Mouse (Mus musculus) limb, embryonic 10.5 days (tissue): ENCODE results near the gene Kcnk2. TPM values are rescaled to one million over a fixed set of nuclear protein-coding genes. Genes with fewer than 3 reads are reported as not detected.

ENCODE experiments used
- DNase-seq: peaks from one replicate; pipeline ENCODE4 v3.0.0-alpha.2; 2017; ENCODE audit warnings: low spot score
- H3K27ac ChIP-seq: fragments of 300-500 bp; sonication (generic); 2 replicates; pipeline ENCODE4 v1.5.1; 2016; ENCODE audit warnings: mild to moderate bottlenecking
- H3K27me3 ChIP-seq: fragments of 300-500 bp; sonication (generic); 2 replicates; pipeline ENCODE4 v1.6.1; 2016; ENCODE audit warnings: low read depth, mild to moderate bottlenecking; ENCODE audit not compliant: poor library complexity, severe bottlenecking
- H3K36me3 ChIP-seq: fragments of 300-500 bp; sonication (generic); 2 replicates; pipeline ENCODE4 v1.6.1; 2016; ENCODE audit warnings: mild to moderate bottlenecking, moderate library complexity
- H3K4me1 ChIP-seq: fragments of 300-500 bp; sonication (generic); 2 replicates; pipeline ENCODE4 v1.6.1; 2016
- H3K4me3 ChIP-seq: fragments of 300-500 bp; sonication (generic); 2 replicates; pipeline ENCODE4 v1.5.1; 2016; ENCODE audit warnings: mild to moderate bottlenecking, moderate library complexity
- H3K9me3 ChIP-seq: fragments of 300-500 bp; sonication (generic); replicated peaks from 2 replicates; pipeline ENCODE4 v1.6.1; 2016; ENCODE audit warnings: mild to moderate bottlenecking
- WGBS: fragments of 180-500 bp; shearing (Covaris S2); methylation state at CpG from one replicate; pipeline ENCODE4 v1.1.7; 2016; 5-methylcytosine and 5-hydroxymethylcytosine counted together
- microRNA-seq: library from miRNA; unstranded; fragments of <30 nt; microRNA quantifications from one replicate; pipeline ENCODE4, GENCODE M21; 2017
- polyA plus RNA-seq: library from polyadenylated mRNA; unstranded; fragments of >200 nt; fragmentation: Nextera tagmentation; extraction: Ambion mirVana; gene quantifications from 2 replicates; pipeline ENCODE4 v1.2.1, GENCODE M21; 2016

Kcnk2 gene
- polyA plus RNA-seq, 1 experiment from 2014 or later, result 1.9 TPM

- DNase-seq, result no peak
- H3K4me3 ChIP-seq, result no peak overlapping the region
- WGBS, result 83% methylated on average over 1 of the region's 1 CpGs
Observed at GRCm38 (mm10) chr1:189177746-189178145, 224.3 kb downstream of the Kcnk2 start.

DNA sequence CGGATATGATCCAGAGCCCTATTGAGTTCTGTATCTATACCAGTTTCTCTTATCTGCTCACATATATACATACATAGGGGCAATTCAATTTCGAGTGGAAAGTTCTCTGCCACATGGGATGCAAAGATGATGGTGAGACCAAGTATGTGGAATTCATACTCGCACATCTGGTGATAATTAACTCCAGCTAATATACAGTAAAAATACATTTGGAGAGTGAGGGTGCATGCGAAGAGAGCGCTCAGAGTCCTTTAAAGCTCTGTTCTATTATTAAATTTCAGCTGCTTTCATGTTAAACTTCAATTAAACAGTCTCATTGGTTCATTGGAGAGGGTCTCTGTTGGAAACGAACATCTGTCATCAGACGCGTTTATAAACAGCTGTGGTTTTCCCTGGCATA is 228.6 kb downstream of the Kcnk2 start:
- no peak for DNase-seq
- Histone ChIP-seq H3K9me3 (no peaks in the 10 kb centered on the region), H3K27ac (no peak overlapping the region), H3K27me3 (no peaks in the 10 kb centered on the region), H3K4me3 (no peak overlapping the region), H3K4me1 (peaks cover 9% of the 10 kb centered on the region), H3K36me3 (no peaks in the 10 kb centered on the region)
- WGBS, result 85% methylated on average over 8 of the region's 8 CpGs

More at GRCm38 (mm10) chr1:189177746-189178145, 224.3 kb downstream of the Kcnk2 start:
- no peak overlapping the region for H3K27ac ChIP-seq
- H3K36me3 ChIP-seq, result no peaks in the 10 kb centered on the region
- H3K9me3 ChIP-seq, result no peaks in the 10 kb centered on the region
- H3K27me3 ChIP-seq, result no peaks in the 10 kb centered on the region
- peaks cover 9% of the 10 kb centered on the region for H3K4me1 ChIP-seq

GRCm38 (mm10) chr1:189171138-189171537 is 230.9 kb downstream of the Kcnk2 start:
- DNase-seq, result no peak
- Histone ChIP-seq H3K27ac (no peak overlapping the region), H3K36me3 (no peaks in the 10 kb centered on the region), H3K9me3 (no peaks in the 10 kb centered on the region), H3K27me3 (no peaks in the 10 kb centered on the region), H3K4me1 (peaks cover 9% of the 10 kb centered on the region), H3K4me3 (no peak overlapping the region)
- WGBS, result 83% methylated on average over 4 of the region's 4 CpGs

DNA sequence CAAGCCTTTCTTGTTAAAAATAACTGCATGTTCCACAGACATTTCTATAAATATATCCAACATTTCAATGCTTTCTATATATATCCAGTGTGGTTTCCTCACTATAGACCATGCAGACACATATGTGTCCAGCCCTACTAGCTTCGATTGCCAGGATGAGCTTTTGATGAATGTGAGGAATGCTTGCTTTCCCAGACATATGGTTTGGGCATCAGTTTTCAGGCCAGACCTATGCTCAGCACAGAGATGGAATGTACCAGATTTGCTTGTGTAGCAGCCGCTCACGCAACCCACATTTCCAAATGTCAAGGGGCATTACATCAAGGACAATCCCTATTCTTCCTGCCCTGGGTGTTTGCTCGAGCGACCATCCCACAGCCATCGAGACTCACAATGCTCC is 236.3 kb downstream of the Kcnk2 start:
- Histone ChIP-seq H3K27me3 (no peaks in the 10 kb centered on the region), H3K4me3 (no peak overlapping the region), H3K9me3 (no peaks in the 10 kb centered on the region), H3K27ac (no peak overlapping the region), H3K36me3 (no peaks in the 10 kb centered on the region), H3K4me1 (no peaks in the 10 kb centered on the region)
- 91% methylated on average over 6 of the region's 6 CpGs for WGBS
- DNase-seq, result no peak

DNA sequence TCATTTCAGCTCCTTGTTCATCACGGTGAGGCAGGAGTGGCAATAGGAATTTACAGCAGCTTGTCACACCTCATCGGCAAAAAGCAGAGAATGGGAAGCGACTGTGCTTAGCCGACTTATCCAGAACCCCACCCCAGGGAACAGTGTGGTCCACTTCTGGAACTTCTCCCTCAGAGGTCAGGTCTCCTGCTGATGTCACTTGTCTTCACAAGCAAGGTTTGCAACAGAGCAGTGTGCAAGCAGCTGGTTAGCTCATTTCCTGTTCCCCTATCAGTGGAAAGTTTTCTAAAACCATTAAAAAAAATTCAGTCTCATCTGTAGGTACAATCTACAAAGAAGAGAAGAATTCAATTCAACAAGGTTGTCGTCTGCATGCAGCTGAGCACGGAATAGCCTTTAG is 236.9 kb downstream of the Kcnk2 start:
- Histone ChIP-seq H3K9me3 (no peaks in the 10 kb centered on the region), H3K27me3 (no peaks in the 10 kb centered on the region), H3K4me3 (no peak overlapping the region), H3K4me1 (no peaks in the 10 kb centered on the region), H3K27ac (no peak overlapping the region), H3K36me3 (no peaks in the 10 kb centered on the region)
- WGBS, result 60% methylated on average over 6 of the region's 6 CpGs
- no peak for DNase-seq

DNA sequence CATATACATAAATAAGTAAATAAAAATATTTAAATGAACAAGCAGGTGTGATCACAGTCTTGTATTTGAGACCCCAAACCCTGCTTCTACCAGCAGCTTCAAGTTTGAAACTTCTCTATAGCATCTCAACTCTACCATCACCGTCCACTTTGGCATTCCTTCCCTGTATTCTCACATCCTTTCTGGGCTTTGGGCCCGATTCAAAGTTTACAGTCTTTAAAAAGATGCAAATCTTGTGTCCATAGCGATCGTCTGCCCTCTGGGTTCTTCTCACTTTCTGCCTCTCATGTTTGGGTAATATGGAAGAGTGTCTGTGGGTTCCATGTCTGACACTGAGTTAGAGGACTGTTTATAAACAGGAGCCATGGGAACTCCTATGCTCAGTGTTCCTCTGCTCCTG is 237.4 kb downstream of the Kcnk2 start:
- no peak for DNase-seq
- Histone ChIP-seq H3K27me3 (no peaks in the 10 kb centered on the region), H3K9me3 (no peaks in the 10 kb centered on the region), H3K27ac (no peak overlapping the region), H3K36me3 (no peaks in the 10 kb centered on the region), H3K4me1 (no peaks in the 10 kb centered on the region), H3K4me3 (no peak overlapping the region)
- WGBS, result 92% methylated on average over 4 of the region's 4 CpGs

- Histone ChIP-seq H3K9me3 (no peaks in the 10 kb centered on the region), H3K4me3 (no peak overlapping the region), H3K36me3 (no peaks in the 10 kb centered on the region), H3K27ac (no peak overlapping the region), H3K27me3 (no peaks in the 10 kb centered on the region), H3K4me1 (no peaks in the 10 kb centered on the region)
- 91% methylated on average over 2 of the region's 2 CpGs for WGBS
- DNase-seq, result no peak
Observed at GRCm38 (mm10) chr1:189164241-189164640, 237.8 kb downstream of the Kcnk2 start.

Small RNA genes within 50 kb of the gene (microRNA-seq; reads per million reads assigned to microRNA genes)
- not detected for gene Gm24092
